Comparison of ENCODE assay signal across 23 mouse cellular contexts in genomic region chr2:64534344-64534743, GRCm38 (mm10).
DNase-seq lines count a peak whose midpoint lies in the region; ATAC-seq and TF ChIP-seq lines count a peak whose summit lies in the region.
"Had no signal": no experiment of that assay in that cellular context is flagged by ENCODE, and none has a peak within 500 bp of the region (broad histone marks: within the 10 kb centered on the region; RNA-seq: fewer than 3 reads in every experiment).

No protein-coding gene starts in this region.

- no peak overlapping the region for H3K27ac ChIP-seq in hindbrain, embryonic 15.5 days (replicated peaks)
- no peak overlapping the region for H3K27ac ChIP-seq in hindbrain, embryonic 12.5 days
- H3K27ac ChIP-seq in lung, embryonic 15.5 days: no peak overlapping the region
- H3K27ac ChIP-seq: heart, embryonic 13.5 days; liver, embryonic 12.5 days; neural tube, embryonic 13.5 days; stomach, embryonic 15.5 days had no signal

- no peaks in the 10 kb centered on the region for H3K4me1 ChIP-seq in hindbrain, embryonic 15.5 days (replicated peaks)
- no peaks in the 10 kb centered on the region for H3K4me1 ChIP-seq in hindbrain, embryonic 12.5 days
- H3K4me1 ChIP-seq in lung, embryonic 15.5 days: no peaks in the 10 kb centered on the region
- H3K4me1 ChIP-seq: heart, embryonic 13.5 days; liver, embryonic 12.5 days; neural tube, embryonic 13.5 days; stomach, embryonic 15.5 days had no signal

- WGBS in hindbrain, embryonic 15.5 days: 64% methylated on average over 2 of the region's 2 CpGs
- 77% methylated on average over 2 of the region's 2 CpGs for whole genome bisulfite sequencing in hindbrain, embryonic 12.5 days
- 45% methylated on average over 2 of the region's 2 CpGs for WGBS in lung, embryonic 15.5 days

- no peak overlapping the region for H3K4me3 ChIP-seq in hindbrain, embryonic 15.5 days
- no peak overlapping the region for H3K4me3 ChIP-seq in hindbrain, embryonic 12.5 days
- no peak overlapping the region for H3K4me3 ChIP-seq in lung, embryonic 15.5 days
- H3K4me3 ChIP-seq: heart, embryonic 13.5 days; liver, embryonic 12.5 days; neural tube, embryonic 13.5 days; stomach, embryonic 15.5 days had no signal

- peak overlapping the region; percentile 24; the same call in 1 of the 2 replicates for H3K4me2 ChIP-seq in hindbrain, embryonic 15.5 days
- no peak overlapping the region for H3K4me2 ChIP-seq in hindbrain, embryonic 12.5 days (replicated peaks)
- H3K4me2 ChIP-seq in lung, embryonic 15.5 days: peak overlapping the region; percentile 27
- H3K4me2 ChIP-seq: heart, embryonic 13.5 days; liver, embryonic 12.5 days; neural tube, embryonic 13.5 days; stomach, embryonic 15.5 days had no signal

- no peaks in the 10 kb centered on the region for H3K36me3 ChIP-seq in hindbrain, embryonic 15.5 days
- no peaks in the 10 kb centered on the region for H3K36me3 ChIP-seq in hindbrain, embryonic 12.5 days
- H3K36me3 ChIP-seq in lung, embryonic 15.5 days: no peaks in the 10 kb centered on the region
- H3K36me3 ChIP-seq: heart, embryonic 13.5 days; liver, embryonic 12.5 days; neural tube, embryonic 13.5 days; stomach, embryonic 15.5 days had no signal

- DNase-seq in lung, postnatal 25 days (ENCODE audit: low spot score): no peak
- peak; percentile 20 for DNase-seq in brain, embryonic 14.5 days (ENCODE audit: low read depth)
- peak; percentile 40 for DNase-seq in retina, embryonic 14.5 days (ENCODE audit: low spot score)
- no peak for DNase-seq in c-Kit-positive CD71-positive TER-119-positive erythroid progenitor cells, embryonic 14.5 days (ENCODE audit: low spot score)
- DNase-seq: adrenal gland, adult 2 months; B cell, adult 2 months; cerebellum, adult 9-10 months; heart, adult 11 months; heart, postnatal 36 days; kidney, adult 2 months; kidney, postnatal 25 days; layer of hippocampus, adult 9-11 months; lung, postnatal 14 days; right cerebral cortex, postnatal 14 days; thymus, adult 2 months had no signal

- no peak for ATAC-seq in hindbrain, embryonic 15.5 days (ENCODE audit: low FRiP score, low read depth)
- ATAC-seq in hindbrain, embryonic 12.5 days (ENCODE audit: low FRiP score): no peak
- ATAC-seq in lung, embryonic 15.5 days (ENCODE audit: borderline replicate concordance, extremely low read depth, low FRiP score, low TSS enrichment): peak; percentile 64; the same call in 1 of the 2 replicates
- ATAC-seq: inflammation-experienced regulatory T-cells, adult 6 months; liver, embryonic 12.5 days had no signal

- TF ChIP-seq POLR2A in brain, embryonic 14.5 days (IDR thresholded peaks at IDR 0.05; ENCODE audit: borderline replicate concordance, extremely low read depth, insufficient read depth, insufficient read length, poor library complexity, severe bottlenecking): no peak

- no peaks in the 10 kb centered on the region for H3K27me3 ChIP-seq in hindbrain, embryonic 15.5 days
- H3K27me3 ChIP-seq in hindbrain, embryonic 12.5 days: no peaks in the 10 kb centered on the region
- no peaks in the 10 kb centered on the region for H3K27me3 ChIP-seq in lung, embryonic 15.5 days
- H3K27me3 ChIP-seq: heart, embryonic 13.5 days; liver, embryonic 12.5 days; neural tube, embryonic 13.5 days; stomach, embryonic 15.5 days had no signal

- no peak for TF ChIP-seq CTCF in brain, embryonic 14.5 days (IDR thresholded peaks at IDR 0.05; ENCODE audit: borderline replicate concordance, extremely low read depth, insufficient read depth, insufficient read length)

- no peaks in the 10 kb centered on the region for H3K9me3 ChIP-seq in hindbrain, embryonic 15.5 days
- H3K9me3 ChIP-seq in hindbrain, embryonic 12.5 days (replicated peaks): no peaks in the 10 kb centered on the region
- no peaks in the 10 kb centered on the region for H3K9me3 ChIP-seq in lung, embryonic 15.5 days
- H3K9me3 ChIP-seq: heart, embryonic 13.5 days; liver, embryonic 12.5 days; neural tube, embryonic 13.5 days; stomach, embryonic 15.5 days had no signal

- no peak overlapping the region for H3K9ac ChIP-seq in hindbrain, embryonic 15.5 days
- no peak overlapping the region for H3K9ac ChIP-seq in hindbrain, embryonic 12.5 days
- no peak overlapping the region for H3K9ac ChIP-seq in lung, embryonic 15.5 days
- H3K9ac ChIP-seq: heart, embryonic 13.5 days; liver, embryonic 12.5 days; neural tube, embryonic 13.5 days; stomach, embryonic 15.5 days had no signal

Comparison
In these comparisons a context has a peak if more than half of its experiments do, and no peak if none do; other contexts are left out.
1. DNase-seq: peak in brain, embryonic 14.5 days (single experiment) and retina, embryonic 14.5 days (single experiment); none in lung, postnatal 25 days (single experiment) and c-Kit-positive CD71-positive TER-119-positive erythroid progenitor cells, embryonic 14.5 days (single experiment).